Mouse (Mus musculus): ENCODE data around the gene Cdc42. TPM values are rescaled to one million over a fixed set of nuclear protein-coding genes. Genes with fewer than 3 reads are reported as not detected.

The Cdc42 gene
- polyA plus RNA-seq, 1 experiment from 2014 or later, result 620 TPM

DNA sequence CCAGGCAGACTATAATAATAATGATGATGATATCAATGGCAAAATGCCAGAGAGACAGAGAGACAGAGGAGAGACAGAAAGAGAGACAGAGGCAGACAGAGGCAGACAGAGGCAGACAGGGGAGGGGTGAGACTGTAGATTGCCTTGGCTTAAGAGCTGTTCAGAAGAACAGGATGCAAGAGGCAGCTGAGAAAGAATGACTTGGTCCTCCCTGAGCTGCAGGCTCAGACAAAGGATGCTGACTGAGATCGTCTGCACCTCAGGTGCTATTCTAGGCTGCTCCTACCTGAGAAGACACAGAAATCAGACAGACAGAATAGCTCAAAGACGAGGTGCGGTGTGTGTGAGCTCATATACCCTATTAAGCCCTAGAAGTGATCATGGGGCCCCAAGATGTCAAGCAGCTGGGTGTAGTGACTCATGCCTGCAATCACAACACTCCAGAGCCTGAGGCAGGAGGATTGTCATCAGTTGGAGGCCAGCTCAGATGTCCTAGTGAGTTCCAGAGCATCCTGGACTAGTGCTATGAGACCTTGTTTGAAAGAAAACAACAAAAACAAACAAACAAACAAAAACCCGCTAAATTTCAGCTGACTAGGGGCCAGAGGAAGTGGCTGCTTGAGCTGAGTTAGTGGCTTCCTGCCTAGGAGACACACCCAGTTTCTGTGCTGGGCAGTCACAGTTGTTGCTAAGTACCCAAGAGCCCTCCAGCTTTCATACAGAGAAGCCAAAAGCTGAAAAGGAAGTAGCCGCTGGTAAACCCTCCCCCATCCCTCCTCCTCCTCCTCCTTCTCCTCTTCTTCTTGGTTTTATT is 10.0 kb upstream of the Cdc42 start:
- WGBS, result 55% methylated on average over 5 of the region's 5 CpGs
- no peak overlapping the region for H3K4me2 ChIP-seq (replicated peaks)
- H3K9me3 ChIP-seq, result no peaks in the 10 kb centered on the region
- H3K27me3 ChIP-seq, result peaks cover 15% of the 10 kb centered on the region
- H3K9ac ChIP-seq (replicated peaks), result no peak overlapping the region
- H3K27ac ChIP-seq (replicated peaks), result no peak overlapping the region
- H3K36me3 ChIP-seq, result no peaks in the 10 kb centered on the region
- ATAC-seq (ENCODE audit: low FRiP score, low read depth), result no peak
- peaks cover 13% of the 10 kb centered on the region for H3K4me1 ChIP-seq
- no peak overlapping the region for H3K4me3 ChIP-seq

GRCm38 (mm10) chr4:137366097-137366496 is 8.6 kb upstream of the Cdc42 start:
- Histone ChIP-seq H3K36me3 (no peaks in the 10 kb centered on the region), H3K4me3 (no peak overlapping the region), H3K9me3 (no peaks in the 10 kb centered on the region), H3K27ac (replicated peaks) (no peak overlapping the region), H3K9ac (replicated peaks) (no peak overlapping the region), H3K27me3 (peaks cover 15% of the 10 kb centered on the region), H3K4me1 (peaks cover 13% of the 10 kb centered on the region), H3K4me2 (replicated peaks) (no peak overlapping the region)
- 86% methylated on average over 4 of the region's 4 CpGs for WGBS
- ATAC-seq (ENCODE audit: low FRiP score, low read depth), result no peak

GRCm38 (mm10) chr4:137365356-137366062 is 8.0 kb upstream of the Cdc42 start:
- no peak overlapping the region for H3K9ac ChIP-seq (replicated peaks)
- no peaks in the 10 kb centered on the region for H3K36me3 ChIP-seq
- H3K4me3 ChIP-seq, result no peak overlapping the region
- WGBS, result 86% methylated on average over 19 of the region's 19 CpGs
- H3K27ac ChIP-seq (replicated peaks), result no peak overlapping the region
- H3K9me3 ChIP-seq, result no peaks in the 10 kb centered on the region
- H3K4me2 ChIP-seq (replicated peaks), result no peak overlapping the region
- peaks cover 12% of the 10 kb centered on the region for H3K4me1 ChIP-seq
- no peak for ATAC-seq (ENCODE audit: low FRiP score, low read depth)
- peaks cover 15% of the 10 kb centered on the region for H3K27me3 ChIP-seq

GRCm38 (mm10) chr4:137364826-137365225 is 7.3 kb upstream of the Cdc42 start:
- Histone ChIP-seq H3K9me3 (no peaks in the 10 kb centered on the region), H3K9ac (replicated peaks) (no peak overlapping the region), H3K27ac (replicated peaks) (no peak overlapping the region), H3K4me2 (replicated peaks) (no peak overlapping the region), H3K36me3 (no peaks in the 10 kb centered on the region), H3K4me3 (no peak overlapping the region), H3K4me1 (peaks cover 5% of the 10 kb centered on the region; the same call in 1 of the 2 replicates), H3K27me3 (peaks cover 15% of the 10 kb centered on the region)
- WGBS, result 89% methylated on average over 6 of the region's 6 CpGs
- ATAC-seq (ENCODE audit: low FRiP score, low read depth), result no peak

DNA sequence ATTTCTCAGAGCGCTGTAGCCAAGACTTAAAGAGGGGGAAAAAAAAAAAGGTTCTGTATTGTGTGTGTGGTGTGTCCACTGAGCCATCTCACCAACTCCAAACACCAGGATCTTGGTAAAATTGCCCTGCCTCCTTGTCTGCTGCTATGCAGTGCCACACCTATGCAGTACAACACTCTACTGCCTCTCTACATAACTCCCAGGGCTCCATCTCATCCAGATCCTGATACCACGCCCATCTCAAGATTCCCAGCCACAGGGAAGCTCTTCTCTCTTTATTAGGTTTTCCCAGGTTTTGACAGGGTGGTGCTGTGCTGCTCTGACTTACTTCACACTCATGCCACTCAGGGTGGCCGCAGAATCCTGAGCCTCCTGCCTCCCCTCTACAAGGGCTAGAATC is 3.5 kb upstream of the Cdc42 start:
- no peak overlapping the region for H3K9ac ChIP-seq (replicated peaks)
- 78% methylated on average over 3 of the region's 3 CpGs for WGBS
- H3K4me3 ChIP-seq, result no peak overlapping the region
- peaks cover 5% of the 10 kb centered on the region for H3K4me1 ChIP-seq
- no peaks in the 10 kb centered on the region for H3K9me3 ChIP-seq
- no peak overlapping the region for H3K4me2 ChIP-seq (replicated peaks)
- H3K36me3 ChIP-seq, result no peaks in the 10 kb centered on the region
- H3K27me3 ChIP-seq, result 0 out of 2 replicates have a peak, but pooled peaks cover 4% of the 10 kb centered on the region
- no peak for ATAC-seq (ENCODE audit: low FRiP score, low read depth)
- H3K27ac ChIP-seq (replicated peaks), result no peak overlapping the region

- no peak overlapping the region for H3K4me2 ChIP-seq (replicated peaks)
- no peak overlapping the region for H3K27ac ChIP-seq (replicated peaks)
Measured at GRCm38 (mm10) chr4:137358291-137359002, 927 bp upstream of the Cdc42 start.

GRCm38 (mm10) chr4:137356674-137357510 is 628 bp downstream of the Cdc42 start:
- no peaks in the 10 kb centered on the region for H3K27me3 ChIP-seq
- no peaks in the 10 kb centered on the region for H3K36me3 ChIP-seq
- H3K9ac ChIP-seq (replicated peaks), result peak overlapping the region; percentile 99
- no peaks in the 10 kb centered on the region for H3K9me3 ChIP-seq
- peak; percentile 80 for ATAC-seq (ENCODE audit: low FRiP score, low read depth)
- H3K27ac ChIP-seq (replicated peaks), result peak overlapping the region; percentile 98
- peak overlapping the region; percentile 98 for H3K4me3 ChIP-seq
- under 1% methylated on average over 36 of the region's 90 CpGs for WGBS
- H3K4me1 ChIP-seq, result peaks cover 11% of the 10 kb centered on the region
- peak overlapping the region; percentile 77 for H3K4me2 ChIP-seq (replicated peaks)

More at GRCm38 (mm10) chr4:137358291-137359002, 927 bp upstream of the Cdc42 start:
- Histone ChIP-seq H3K9me3 (no peaks in the 10 kb centered on the region), H3K9ac (replicated peaks) (no peak overlapping the region), H3K4me1 (peaks cover 11% of the 10 kb centered on the region), H3K36me3 (no peaks in the 10 kb centered on the region), H3K27me3 (0 out of 2 replicates have a peak, but pooled peaks cover 4% of the 10 kb centered on the region), H3K4me3 (no peak overlapping the region)
- 62% methylated on average over 14 of the region's 14 CpGs for WGBS
- no peak for ATAC-seq (ENCODE audit: low FRiP score, low read depth)

GRCm38 (mm10) chr4:137350627-137351026 is 6.9 kb downstream of the Cdc42 start:
- Histone ChIP-seq H3K4me3 (no peak overlapping the region), H3K4me2 (replicated peaks) (no peak overlapping the region), H3K4me1 (peaks cover 3% of the 10 kb centered on the region; the same call in 1 of the 2 replicates), H3K27me3 (no peaks in the 10 kb centered on the region), H3K9me3 (no peaks in the 10 kb centered on the region), H3K36me3 (no peaks in the 10 kb centered on the region), H3K27ac (replicated peaks) (no peak overlapping the region), H3K9ac (replicated peaks) (no peak overlapping the region)
- no peak for ATAC-seq (ENCODE audit: low FRiP score, low read depth)

DNA sequence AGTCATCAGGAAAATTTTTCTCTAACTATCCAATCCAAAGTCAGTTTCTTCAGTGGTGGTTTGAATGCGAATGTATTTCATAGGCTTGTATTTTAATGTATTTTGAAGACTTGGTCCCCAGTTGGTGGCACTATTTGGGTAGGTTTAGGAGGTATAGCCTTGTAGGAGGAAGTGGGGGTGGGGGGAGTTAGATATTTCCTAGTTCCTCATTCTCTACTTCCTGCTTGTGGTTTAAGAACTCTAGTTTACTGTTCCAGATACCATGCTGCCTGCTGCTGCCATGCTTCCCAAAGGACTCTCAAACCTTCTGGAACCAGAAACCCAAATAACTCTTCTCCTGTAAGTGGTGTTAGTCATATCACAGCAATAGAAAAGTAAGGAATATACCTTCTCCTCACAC is 11.7 kb downstream of the Cdc42 start:
- Histone ChIP-seq H3K4me1 (no peaks in the 10 kb centered on the region), H3K4me2 (replicated peaks) (no peak overlapping the region), H3K36me3 (no peaks in the 10 kb centered on the region), H3K9ac (replicated peaks) (no peak overlapping the region), H3K27me3 (no peaks in the 10 kb centered on the region), H3K27ac (replicated peaks) (no peak overlapping the region), H3K9me3 (no peaks in the 10 kb centered on the region), H3K4me3 (no peak overlapping the region)
- no peak for ATAC-seq (ENCODE audit: low FRiP score, low read depth)
- 97% methylated on average over 1 of the region's 1 CpGs for WGBS

GRCm38 (mm10) chr4:137345112-137345511 is 12.4 kb downstream of the Cdc42 start:
- Histone ChIP-seq H3K27ac (replicated peaks) (no peak overlapping the region), H3K9ac (replicated peaks) (no peak overlapping the region), H3K27me3 (no peaks in the 10 kb centered on the region), H3K4me3 (no peak overlapping the region), H3K4me1 (no peaks in the 10 kb centered on the region), H3K9me3 (no peaks in the 10 kb centered on the region), H3K4me2 (replicated peaks) (no peak overlapping the region), H3K36me3 (no peaks in the 10 kb centered on the region)
- ATAC-seq (ENCODE audit: low FRiP score, low read depth), result no peak
- WGBS, result 87% methylated on average over 2 of the region's 2 CpGs

DNA sequence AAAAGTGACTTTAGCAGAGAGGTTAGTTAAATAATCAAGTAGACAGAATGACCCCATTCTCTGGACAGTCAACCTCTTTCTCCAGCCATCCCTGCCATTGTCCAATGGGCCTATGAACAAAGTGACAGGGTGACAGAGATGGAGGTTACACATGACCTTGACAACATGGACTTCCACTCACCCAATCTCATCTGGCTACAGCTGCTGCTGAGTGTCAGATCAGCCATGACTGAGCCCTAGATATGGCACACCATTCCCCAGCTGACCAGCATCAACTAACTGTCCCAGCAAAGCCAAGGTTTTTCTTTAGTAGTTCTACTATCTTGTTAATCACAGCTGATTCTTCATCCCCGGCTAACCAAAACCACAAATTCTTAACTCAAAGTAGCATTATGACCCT is 14.7 kb downstream of the Cdc42 start:
- ATAC-seq (ENCODE audit: low FRiP score, low read depth), result no peak
- H3K4me3 ChIP-seq, result no peak overlapping the region
- H3K9me3 ChIP-seq, result no peaks in the 10 kb centered on the region
- H3K36me3 ChIP-seq, result no peaks in the 10 kb centered on the region
- H3K27me3 ChIP-seq, result no peaks in the 10 kb centered on the region
- no peak overlapping the region for H3K27ac ChIP-seq (replicated peaks)
- 92% methylated on average over 1 of the region's 1 CpGs for WGBS
- H3K9ac ChIP-seq (replicated peaks), result no peak overlapping the region
- H3K4me1 ChIP-seq, result 0 out of 2 replicates have a peak, but pooled peaks cover 3% of the 10 kb centered on the region
- no peak overlapping the region for H3K4me2 ChIP-seq (replicated peaks)
